Mouse (Mus musculus) layer of hippocampus, adult 8-10 months (tissue): ENCODE measurements around the gene Nek5. TPM values are rescaled to one million over a fixed set of nuclear protein-coding genes. Genes with fewer than 3 reads are reported as not detected.
A peak's percentile ranks its signal among the peaks of the same experiment; 100 is the strongest.
"Not testable (repeated sequence)": the region's sequence is repeated elsewhere in the genome, so short reads cannot be mapped to it uniquely, and the experiment has no call there.

Source experiments
- DNase-seq, 2 experiments: peaks; one replicate each; pipeline ENCODE4 v3.0.0; 2022; ENCODE audit warnings: low spot score in 2 of 2
- total RNA-seq, 4 experiments: library from RNA; stranded (reverse); gene quantifications; 2 replicates each; pipeline ENCODE4 v1.2.4; 2022

Nek5 gene
- total RNA-seq: 1 to 10 TPM in 1 of 4 experiments, under 1 TPM in 3; 0.25 to 1.2 (median 0.40) TPM

- no peak for DNase-seq
Observed at GRCm38 (mm10) chr8:22124220-22125152, at the start of gene Nek5. TSS of gene Nek5 (minus strand) at chr8:22125053.

GRCm38 (mm10) chr8:22169167-22169566 is 44.3 kb upstream of the Nek5 start:
- DNase-seq: no peak

- DNase-seq: peak; percentile 61 to 65
Observed at GRCm38 (mm10) chr8:22166080-22166603, 41.3 kb upstream of the Nek5 start, which contains the start of gene Nek3. TSS of gene Nek3 (minus strand) at chr8:22166435.

- DNase-seq: no peak
Observed at GRCm38 (mm10) chr8:22165251-22166079, 40.6 kb upstream of the Nek5 start.

GRCm38 (mm10) chr8:22164431-22164830 is 39.6 kb upstream of the Nek5 start:
- DNase-seq: no peak

- DNase-seq: no peak
Observed at GRCm38 (mm10) chr8:22162206-22162605, 37.4 kb upstream of the Nek5 start.

GRCm38 (mm10) chr8:22150345-22150663 is 25.5 kb upstream of the Nek5 start:
- no peak for DNase-seq

GRCm38 (mm10) chr8:22149643-22150344 is 24.9 kb upstream of the Nek5 start:
- DNase-seq: no peak

- DNase-seq: no peak
Observed at GRCm38 (mm10) chr8:22148367-22148740, 23.5 kb upstream of the Nek5 start.

GRCm38 (mm10) chr8:22147706-22148366 is 23.0 kb upstream of the Nek5 start:
- DNase-seq: no peak

- no peak for DNase-seq
Observed at GRCm38 (mm10) chr8:22145831-22146230, 21.0 kb upstream of the Nek5 start.

GRCm38 (mm10) chr8:22143764-22144491 is 19.1 kb upstream of the Nek5 start:
- no peak for DNase-seq

- no peak for DNase-seq
Observed at GRCm38 (mm10) chr8:22142592-22142991, 17.7 kb upstream of the Nek5 start.

- no peak for DNase-seq
Observed at GRCm38 (mm10) chr8:22141836-22142385, 17.1 kb upstream of the Nek5 start.

- DNase-seq: not testable (repeated sequence)
Observed at GRCm38 (mm10) chr8:22136462-22136861, 11.6 kb upstream of the Nek5 start.

- no peak for DNase-seq
Observed at GRCm38 (mm10) chr8:22134750-22135135, 9.9 kb upstream of the Nek5 start.

GRCm38 (mm10) chr8:22134078-22134749 is 9.4 kb upstream of the Nek5 start:
- no peak for DNase-seq

GRCm38 (mm10) chr8:22132062-22132461 is 7.2 kb upstream of the Nek5 start:
- DNase-seq: no peak

GRCm38 (mm10) chr8:22107020-22107419 is 17.8 kb downstream of the Nek5 start:
- no peak for DNase-seq
